Mouse (Mus musculus) heart, postnatal 0 days (tissue): Measurements from ENCODE around the gene Slpi. TPM values are rescaled to one million over a fixed set of nuclear protein-coding genes. Genes with fewer than 3 reads are reported as not detected.

Experiments used
- ATAC-seq: fragments of 200-750 bp; cut with Nextera tagmentation; 2 replicates; pipeline ENCODE4 v1.8.0; 2017; ENCODE audit warnings: low read depth, moderate number of reproducible peaks, moderate library complexity; ENCODE audit not compliant: insufficient read depth
- DNase-seq: peaks from one replicate; pipeline ENCODE4 v3.0.0-alpha.2; 2016; ENCODE audit warnings: low spot score
- H3K27ac ChIP-seq: fragments of 300-500 bp; sonication (generic); 2 replicates; pipeline ENCODE4 v1.5.1; 2014; ENCODE audit warnings: low read depth, mild to moderate bottlenecking
- H3K27me3 ChIP-seq: fragments of 300-500 bp; sonication (generic); 2 replicates; pipeline ENCODE4 v1.6.1; 2014; ENCODE audit warnings: low read length, mixed read lengths; ENCODE audit not compliant: control insufficient read depth, insufficient read depth
- H3K36me3 ChIP-seq: fragments of 300-500 bp; sonication (generic); replicated peaks from 2 replicates; pipeline ENCODE4 v1.6.1; 2014; ENCODE audit warnings: low read length, mixed read lengths; ENCODE audit not compliant: control insufficient read depth, insufficient read depth
- H3K4me1 ChIP-seq: fragments of 300-500 bp; sonication (generic); 2 replicates; pipeline ENCODE4 v1.6.1; 2014; ENCODE audit warnings: antibody characterized with exemption; ENCODE audit not compliant: control insufficient read depth, insufficient read depth
- H3K4me2 ChIP-seq: fragments of 300-500 bp; sonication (generic); 2 replicates; pipeline ENCODE4 v1.6.1; 2014; ENCODE audit warnings: low read depth, mild to moderate bottlenecking, low read length, moderate library complexity
- H3K4me3 ChIP-seq: fragments of 300-500 bp; sonication (generic); 2 replicates; pipeline ENCODE4 v1.5.1; 2014; ENCODE audit warnings: low read depth, low read length
- H3K9ac ChIP-seq: fragments of 300-500 bp; sonication (generic); replicated peaks from 2 replicates; pipeline ENCODE4 v1.6.1; 2014; ENCODE audit warnings: low read depth, low read length, mixed read lengths
- H3K9me3 ChIP-seq: fragments of 300-500 bp; sonication (generic); replicated peaks from 2 replicates; pipeline ENCODE4 v1.6.1; 2016; ENCODE audit warnings: low read length; ENCODE audit not compliant: control insufficient read depth
- CTCF ChIP-seq: IDR thresholded peaks from 2 replicates; pipeline ENCODE4 v1.5.1; 2016; ENCODE audit warnings: antibody characterized with exemption, control low read depth, low read depth
- EP300 ChIP-seq: IDR thresholded peaks from 2 replicates; pipeline ENCODE4 v1.6.1; 2016; ENCODE audit warnings: antibody characterized with exemption, low read depth
- WGBS: fragments of 180-500 bp; shearing (Covaris S2); extraction: QIAGEN DNeasy Blood & Tissue Kit; methylation state at CpG from one replicate; pipeline ENCODE4 v1.1.7; 2014; 5-methylcytosine and 5-hydroxymethylcytosine counted together
- polyA plus RNA-seq: library from polyadenylated mRNA; unstranded; fragments of >200 nt; fragmentation: Nextera tagmentation; extraction: Ambion mirVana; gene quantifications from 2 replicates; pipeline ENCODE4 v1.2.1, GENCODE M21; 2015
- total RNA-seq: library from RNA; depleted of rRNA; stranded (reverse); fragments of >200 nt; gene quantifications from 2 replicates; pipeline ENCODE4 v1.2.3, GENCODE M21; 2014; ENCODE audit warnings: low replicate concordance

Slpi gene
- total and polyA plus RNA-seq, 2 experiments from 2014 or later: 2.0 TPM; not detected in 1

DNA sequence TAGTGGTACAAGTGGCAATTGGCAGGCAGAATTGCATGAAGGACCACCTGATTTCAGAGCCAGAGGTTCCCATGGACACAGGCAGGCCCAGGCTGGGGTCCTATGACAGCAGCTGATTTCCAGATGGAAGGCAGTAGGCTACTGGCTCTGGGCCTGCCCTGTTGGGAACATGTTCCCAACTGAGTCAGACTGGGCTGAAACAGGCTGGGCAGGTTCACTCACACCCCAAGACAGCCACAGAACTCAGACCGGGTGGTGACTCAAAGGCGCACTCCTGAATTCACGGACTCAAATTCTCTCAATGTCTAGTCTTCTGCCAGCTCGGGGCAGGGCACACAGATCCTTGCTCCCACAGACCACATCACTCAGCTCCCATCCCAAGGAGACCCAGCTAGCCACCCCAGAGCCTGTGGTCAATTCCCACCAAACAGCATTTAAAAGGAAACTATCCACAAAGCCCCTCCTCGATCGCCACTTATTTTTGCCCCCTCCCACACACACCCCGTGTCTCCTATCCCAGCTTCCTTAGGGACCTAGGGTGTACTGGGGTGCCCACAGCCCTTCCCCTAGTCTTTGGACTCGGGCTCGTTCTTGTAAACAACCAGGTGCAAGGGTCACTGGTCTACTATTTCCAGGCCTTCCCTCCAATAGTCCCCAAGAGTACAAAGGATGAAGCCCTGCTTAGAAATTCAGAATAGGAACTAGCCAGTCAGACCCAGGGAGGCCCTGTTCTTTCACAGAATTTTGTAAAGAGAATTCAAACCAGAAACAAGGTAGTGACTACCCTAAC is 43.0 kb upstream of the Slpi start:
- no peak for TF ChIP-seq CTCF
- TF ChIP-seq EP300: no peak
- 75% methylated on average over 9 of the region's 9 CpGs for WGBS
- ATAC-seq (no peak), DNase-seq (no peak)
- Histone ChIP-seq H3K9me3 (no peaks in the 10 kb centered on the region), H3K4me1 (peaks cover 26% of the 10 kb centered on the region), H3K9ac (no peak overlapping the region), H3K27me3 (peaks cover 10% of the 10 kb centered on the region; the same call in 1 of the 2 replicates), H3K36me3 (peaks cover 26% of the 10 kb centered on the region), H3K27ac (no peak overlapping the region), H3K4me2 (no peak overlapping the region), H3K4me3 (no peak overlapping the region)

DNA sequence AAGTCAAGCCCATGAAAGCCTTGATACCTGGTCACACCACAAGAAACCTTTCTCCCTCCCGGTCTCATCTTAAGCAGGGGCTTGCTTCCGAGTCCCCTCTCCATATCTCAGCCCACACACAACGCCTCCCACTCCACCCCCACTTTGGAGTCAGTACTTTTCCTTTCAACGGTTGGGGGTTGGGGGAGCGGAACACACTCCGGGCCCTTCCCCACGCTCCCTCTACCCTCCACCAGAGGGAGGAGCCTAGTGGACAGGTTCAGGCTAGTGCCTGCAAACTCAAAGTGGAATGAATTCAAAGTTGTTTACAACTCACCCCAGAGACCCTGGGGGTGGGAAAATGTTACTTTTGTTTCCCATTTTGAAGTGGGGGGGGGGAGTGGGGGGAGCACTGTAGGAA is 41.8 kb upstream of the Slpi start:
- Histone ChIP-seq H3K4me3 (no peak overlapping the region), H3K27ac (no peak overlapping the region), H3K27me3 (peaks cover 10% of the 10 kb centered on the region; the same call in 1 of the 2 replicates), H3K9me3 (no peaks in the 10 kb centered on the region), H3K4me2 (no peak overlapping the region), H3K4me1 (peaks cover 17% of the 10 kb centered on the region), H3K9ac (no peak overlapping the region), H3K36me3 (peaks cover 26% of the 10 kb centered on the region)
- DNase-seq (no peak), ATAC-seq (no peak)
- 28% methylated on average over 7 of the region's 7 CpGs for whole genome bisulfite sequencing
- TF ChIP-seq CTCF (no peak), EP300 (no peak)

DNA sequence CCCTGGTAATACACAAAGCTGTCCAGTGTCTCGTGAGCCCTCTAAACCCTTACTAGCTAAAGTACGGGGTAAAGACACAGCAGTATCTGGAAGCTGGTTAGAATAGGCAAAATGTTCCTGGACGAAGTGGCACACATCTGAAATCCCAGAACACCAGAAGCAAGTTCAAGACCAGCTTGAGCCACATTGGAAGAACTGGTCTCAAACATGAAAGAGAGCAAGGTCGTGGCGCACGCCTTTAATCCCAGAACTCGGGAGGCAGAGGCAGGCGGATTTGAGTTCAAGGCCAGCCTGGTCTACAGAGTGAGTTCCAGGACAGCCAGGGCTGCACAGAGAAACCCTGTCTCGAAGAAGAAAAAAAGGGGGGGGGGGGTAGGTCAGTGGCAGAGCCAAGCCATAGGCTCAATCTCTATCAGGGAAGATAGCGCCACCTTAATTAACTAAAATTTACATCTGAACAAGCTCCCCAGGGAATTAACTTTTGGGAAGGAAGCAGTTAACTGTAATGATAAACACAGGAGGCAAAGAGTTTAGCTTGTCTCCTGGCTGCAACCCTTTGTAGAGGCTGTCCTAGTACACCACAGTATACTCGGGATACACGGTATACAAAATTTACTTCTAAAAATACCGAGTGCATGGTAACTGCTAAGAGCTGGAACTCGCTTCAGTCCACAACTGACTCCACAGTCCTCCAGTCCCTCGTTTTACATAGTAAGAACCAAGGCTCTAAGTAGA is 41.2 kb upstream of the Slpi start:
- peaks cover 26% of the 10 kb centered on the region for H3K36me3 ChIP-seq
- WGBS: 62% methylated on average over 15 of the region's 15 CpGs
- H3K27ac ChIP-seq: no peak overlapping the region
- H3K4me2 ChIP-seq: no peak overlapping the region
- H3K4me3 ChIP-seq: no peak overlapping the region
- H3K27me3 ChIP-seq: peaks cover 10% of the 10 kb centered on the region; the same call in 1 of the 2 replicates
- peaks cover 11% of the 10 kb centered on the region for H3K4me1 ChIP-seq
- no peaks in the 10 kb centered on the region for H3K9me3 ChIP-seq
- ATAC-seq (no peak), DNase-seq (no peak)
- TF ChIP-seq CTCF (no peak), EP300 (no peak)
- no peak overlapping the region for H3K9ac ChIP-seq

DNA sequence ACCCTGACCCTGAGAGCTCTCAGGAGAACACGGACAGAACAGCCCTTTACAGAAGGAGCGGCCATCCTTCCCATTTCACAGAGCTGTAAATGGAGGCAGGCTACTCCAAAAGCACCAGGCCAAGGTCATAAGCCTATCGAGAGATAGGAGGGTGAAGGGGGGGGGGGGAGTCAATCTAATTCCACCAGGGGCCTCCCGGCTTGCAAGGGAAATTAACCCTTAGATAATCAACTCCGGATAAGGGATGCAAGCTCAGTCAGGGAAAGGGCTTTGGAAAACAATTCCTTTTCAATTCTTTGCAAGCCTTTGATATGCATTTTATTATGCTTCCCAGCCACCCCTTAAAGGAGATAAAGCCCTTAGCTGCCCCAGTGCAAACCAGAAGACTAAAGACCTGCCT is 39.6 kb upstream of the Slpi start:
- Histone ChIP-seq H3K4me2 (no peak overlapping the region), H3K27me3 (0 out of 2 replicates have a peak, but pooled peaks cover 4% of the 10 kb centered on the region), H3K9me3 (no peaks in the 10 kb centered on the region), H3K36me3 (peaks cover 32% of the 10 kb centered on the region), H3K4me1 (peaks cover 10% of the 10 kb centered on the region), H3K9ac (no peak overlapping the region), H3K4me3 (no peak overlapping the region), H3K27ac (no peak overlapping the region)
- no peak for TF ChIP-seq EP300
- WGBS: 48% methylated on average over 5 of the region's 5 CpGs
- ATAC-seq (no peak), DNase-seq (no peak)

DNA sequence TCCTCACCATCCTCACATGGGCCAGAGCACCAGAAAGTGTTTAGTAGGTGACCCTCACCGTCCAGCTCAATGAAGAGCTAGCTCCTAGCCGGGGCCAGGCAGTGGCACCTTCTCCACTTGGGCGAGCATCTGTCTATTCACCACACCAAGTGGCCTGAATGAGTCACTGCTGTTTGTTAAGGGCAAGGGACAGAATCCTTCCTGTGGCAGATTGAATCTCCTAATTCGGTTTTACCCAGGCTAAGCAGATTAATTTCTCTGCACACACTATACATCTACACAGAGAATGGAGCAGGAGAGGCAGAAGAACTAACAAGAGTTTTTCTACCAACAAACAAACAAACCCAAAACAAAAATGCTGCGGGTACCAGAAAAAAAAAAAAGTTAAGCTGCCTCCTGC is 38.1 kb upstream of the Slpi start:
- H3K27me3 ChIP-seq: 0 out of 2 replicates have a peak, but pooled peaks cover 4% of the 10 kb centered on the region
- no peak overlapping the region for H3K4me2 ChIP-seq
- H3K4me1 ChIP-seq: no peaks in the 10 kb centered on the region
- H3K9ac ChIP-seq: no peak overlapping the region
- H3K27ac ChIP-seq: no peak overlapping the region
- 81% methylated on average over 5 of the region's 5 CpGs for WGBS
- TF ChIP-seq CTCF: no peak
- no peak for TF ChIP-seq EP300
- DNase-seq (no peak), ATAC-seq (no peak)
- no peak overlapping the region for H3K4me3 ChIP-seq
- peaks cover 32% of the 10 kb centered on the region for H3K36me3 ChIP-seq
- H3K9me3 ChIP-seq: no peaks in the 10 kb centered on the region
